Mouse (Mus musculus): Measurements from ENCODE around the gene Pln. TPM values are rescaled to one million over a fixed set of nuclear protein-coding genes. Genes with fewer than 3 reads are reported as not detected.

The Pln gene
- polyA plus RNA-seq, 1 experiment = 381 TPM

DNA sequence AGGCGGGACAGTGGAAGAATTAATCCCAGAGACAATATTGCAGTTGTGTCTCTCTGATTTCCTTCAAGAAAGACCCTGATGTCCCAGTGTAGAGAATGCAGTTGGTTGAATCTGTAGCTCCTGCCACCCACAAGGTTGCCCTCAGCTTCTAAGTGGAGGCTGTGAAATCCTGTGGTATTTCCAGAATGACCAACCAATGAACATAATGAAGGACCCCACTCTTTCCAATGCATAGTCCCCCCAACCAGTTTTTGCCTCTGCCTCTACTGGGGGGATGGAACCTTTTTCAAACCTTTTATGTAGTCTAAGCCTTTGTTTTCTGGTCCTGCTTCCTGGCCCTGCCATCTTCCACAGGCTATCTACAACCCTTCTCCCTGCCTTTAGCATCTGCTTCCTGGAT, 47.4 kb downstream of the Pln start:
- no peak for DNase-seq
- H3K36me3 ChIP-seq (ENCODE audit: control insufficient read depth, insufficient read depth, low read length) = no peaks in the 10 kb centered on the region
- peaks cover 2% of the 10 kb centered on the region for H3K4me1 ChIP-seq (replicated peaks; ENCODE audit: control insufficient read depth, insufficient read depth, low read length)
- TF ChIP-seq POLR2A (IDR thresholded peaks at IDR 0.05; ENCODE audit: control insufficient read depth, extremely low read depth, insufficient read depth, low read length, poor library complexity) = no peak
- no peak for TF ChIP-seq CTCF (IDR thresholded peaks at IDR 0.05; ENCODE audit: borderline replicate concordance, control insufficient read depth, extremely low read depth, insufficient read depth, low read length, poor library complexity)
- H3K27ac ChIP-seq (ENCODE audit: control insufficient read depth, insufficient read depth, low read length) = no peak overlapping the region
- H3K4me3 ChIP-seq (ENCODE audit: control insufficient read depth, insufficient read depth, low read length) = no peak overlapping the region
- 100% methylated on average over 1 of the region's 1 CpGs for WGBS
- H3K27me3 ChIP-seq (ENCODE audit: control insufficient read depth, insufficient read depth, low read length) = no peaks in the 10 kb centered on the region

DNA sequence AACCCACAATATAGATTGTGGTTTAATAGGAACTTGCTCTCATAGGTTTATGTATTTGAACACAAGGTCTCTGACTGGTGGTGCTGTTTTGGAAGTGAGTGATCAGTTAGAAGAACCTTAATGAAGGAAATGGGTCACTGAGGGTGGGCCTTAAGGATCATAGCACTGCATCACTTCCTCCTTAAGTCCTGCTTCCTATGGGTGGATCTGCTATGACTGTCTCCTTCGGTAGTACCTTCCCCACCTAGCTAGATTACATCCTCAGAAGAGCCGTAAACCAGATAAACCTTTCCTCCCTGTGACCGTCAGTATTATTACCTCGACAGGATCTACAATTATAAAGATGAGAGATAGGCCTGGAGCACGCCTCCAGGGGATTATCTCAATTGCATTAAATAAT, 48.0 kb downstream of the Pln start:
- TF ChIP-seq CTCF (IDR thresholded peaks at IDR 0.05; ENCODE audit: borderline replicate concordance, control insufficient read depth, extremely low read depth, insufficient read depth, low read length, poor library complexity) (no peak), POLR2A (IDR thresholded peaks at IDR 0.05; ENCODE audit: control insufficient read depth, extremely low read depth, insufficient read depth, low read length, poor library complexity) (no peak)
- H3K27ac ChIP-seq (ENCODE audit: control insufficient read depth, insufficient read depth, low read length) = no peak overlapping the region
- no peak overlapping the region for H3K4me3 ChIP-seq (ENCODE audit: control insufficient read depth, insufficient read depth, low read length)
- no peaks in the 10 kb centered on the region for H3K27me3 ChIP-seq (ENCODE audit: control insufficient read depth, insufficient read depth, low read length)
- no peaks in the 10 kb centered on the region for H3K36me3 ChIP-seq (ENCODE audit: control insufficient read depth, insufficient read depth, low read length)
- no peak for DNase-seq
- H3K4me1 ChIP-seq (replicated peaks; ENCODE audit: control insufficient read depth, insufficient read depth, low read length) = no peaks in the 10 kb centered on the region
- WGBS = 92% methylated on average over 5 of the region's 5 CpGs

GRCm38 (mm10) chr10:53388227-53388920, 50.9 kb downstream of the Pln start:
- 82% methylated on average over 6 of the region's 6 CpGs for WGBS
- Histone ChIP-seq H3K27ac (ENCODE audit: control insufficient read depth, insufficient read depth, low read length) (no peak overlapping the region), H3K4me1 (replicated peaks; ENCODE audit: control insufficient read depth, insufficient read depth, low read length) (no peaks in the 10 kb centered on the region), H3K27me3 (ENCODE audit: control insufficient read depth, insufficient read depth, low read length) (no peaks in the 10 kb centered on the region), H3K4me3 (ENCODE audit: control insufficient read depth, insufficient read depth, low read length) (no peak overlapping the region), H3K36me3 (ENCODE audit: control insufficient read depth, insufficient read depth, low read length) (no peaks in the 10 kb centered on the region)
- no peak for DNase-seq
- no peak for TF ChIP-seq CTCF (IDR thresholded peaks at IDR 0.05; ENCODE audit: borderline replicate concordance, control insufficient read depth, extremely low read depth, insufficient read depth, low read length, poor library complexity)
- no peak for TF ChIP-seq POLR2A (IDR thresholded peaks at IDR 0.05; ENCODE audit: control insufficient read depth, extremely low read depth, insufficient read depth, low read length, poor library complexity)

- Histone ChIP-seq H3K36me3 (ENCODE audit: control insufficient read depth, insufficient read depth, low read length) (no peaks in the 10 kb centered on the region), H3K27me3 (ENCODE audit: control insufficient read depth, insufficient read depth, low read length) (no peaks in the 10 kb centered on the region), H3K4me1 (replicated peaks; ENCODE audit: control insufficient read depth, insufficient read depth, low read length) (no peaks in the 10 kb centered on the region), H3K27ac (ENCODE audit: control insufficient read depth, insufficient read depth, low read length) (no peak overlapping the region), H3K4me3 (ENCODE audit: control insufficient read depth, insufficient read depth, low read length) (no peak overlapping the region)
- TF ChIP-seq POLR2A (IDR thresholded peaks at IDR 0.05; ENCODE audit: control insufficient read depth, extremely low read depth, insufficient read depth, low read length, poor library complexity) = no peak
- no peak for TF ChIP-seq CTCF (IDR thresholded peaks at IDR 0.05; ENCODE audit: borderline replicate concordance, control insufficient read depth, extremely low read depth, insufficient read depth, low read length, poor library complexity)
- DNase-seq = no peak
- WGBS = 97% methylated on average over 9 of the region's 9 CpGs
These were observed 57.6 kb downstream of the Pln start for GRCm38 (mm10) chr10:53394923-53395629.

Other genes with a start within 250 kb of the Pln start
- gene Cep85l, start 42.3 kb downstream of the Pln start, polyA plus RNA-seq (2012; rRNA removed) = 1.8 and 1.9 TPM in 2 replicates